Mouse (Mus musculus): ENCODE data around the gene Nop9.

DNA sequence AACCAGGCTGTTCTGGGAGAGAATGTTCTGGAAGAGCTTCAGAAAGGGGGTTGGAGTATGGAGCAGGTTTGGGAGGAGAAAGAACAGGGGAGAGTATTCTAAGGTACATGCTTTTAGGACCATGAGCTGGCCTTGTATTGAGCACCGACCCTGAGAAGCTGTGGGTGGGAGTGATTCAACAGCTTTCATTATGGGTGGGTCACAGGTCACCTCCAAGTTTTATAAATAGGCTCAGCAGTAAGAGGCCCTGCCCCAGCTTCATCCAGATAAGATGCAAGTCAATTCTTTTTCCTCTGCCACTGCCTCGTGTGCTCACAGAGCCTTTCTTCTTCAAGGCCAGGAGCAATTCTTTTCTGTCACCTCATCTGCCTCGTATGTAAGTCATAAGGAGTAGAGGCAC, 31.7 kb downstream of the Nop9 start:
- TF ChIP-seq CTCF (IDR thresholded peaks at IDR 0.05; ENCODE audit: borderline replicate concordance, insufficient read depth, low read length) (no peak), POLR2A (IDR thresholded peaks at IDR 0.05; ENCODE audit: low read depth, low read length) (no peak)
